Mouse (Mus musculus): ENCODE data around the gene Gdf7. TPM values are rescaled to one million over a fixed set of nuclear protein-coding genes. Genes with fewer than 3 reads are reported as not detected.

The Gdf7 gene
- total RNA-seq, 2 experiments from 2014 or later, result not detected

Other genes with a start within 250 kb of the Gdf7 start
- gene Ldah, start 93.8 kb downstream of the Gdf7 start, total RNA-seq (2015), result 61.2 and 64.0 TPM in 2 replicates
- 29.2 and 34.6 TPM in 2 replicates for gene Ldah, start 93.8 kb downstream of the Gdf7 start, total RNA-seq (2017)
- 5.6 and 8.3 TPM in 2 replicates for gene Hs1bp3, start 11.5 kb upstream of the Gdf7 start, total RNA-seq (2015)
- gene Hs1bp3, start 11.5 kb upstream of the Gdf7 start, total RNA-seq (2017), result 4.4 and 7.4 TPM in 2 replicates
- 112 and 160 TPM in 2 replicates for gene Rhob, start 198.1 kb upstream of the Gdf7 start, total RNA-seq (2015)
- gene Rhob, start 198.1 kb upstream of the Gdf7 start, total RNA-seq (2017), result 50.4 and 64.6 TPM in 2 replicates

Measured in megakaryocyte progenitor cell, adult 5-6 weeks (primary cell).